Mouse (Mus musculus): Measurements from ENCODE around the gene Slc28a1. TPM values are rescaled to one million over a fixed set of nuclear protein-coding genes. Genes with fewer than 3 reads are reported as not detected.

Slc28a1 gene
- 0.12 TPM for polyA plus RNA-seq (2017; shearing (Covaris generic))

DNA sequence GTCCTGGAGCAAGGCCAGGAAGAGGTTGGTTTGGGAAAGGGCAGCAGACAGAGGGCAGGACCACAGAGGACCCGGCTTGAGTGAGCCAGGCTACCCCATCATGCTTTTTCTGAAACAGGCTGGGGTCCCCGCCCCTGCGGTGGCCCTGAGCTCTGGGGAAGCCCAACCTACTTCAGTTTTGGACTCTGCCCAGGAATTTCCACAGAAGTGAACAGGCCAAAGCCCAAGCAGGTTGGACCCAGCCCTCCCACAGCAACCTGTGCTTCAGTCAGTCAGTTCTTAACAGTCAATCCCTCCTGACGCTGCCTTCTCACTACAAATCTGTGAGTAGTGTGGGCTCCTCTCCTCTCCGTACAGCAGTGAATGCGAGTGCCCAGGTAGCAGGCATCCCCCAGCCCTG, at the start of gene Slc28a1:
Slc28a1 (plus strand) TSS at position 245 of the 400 bp plus-strand sequence.

DNA sequence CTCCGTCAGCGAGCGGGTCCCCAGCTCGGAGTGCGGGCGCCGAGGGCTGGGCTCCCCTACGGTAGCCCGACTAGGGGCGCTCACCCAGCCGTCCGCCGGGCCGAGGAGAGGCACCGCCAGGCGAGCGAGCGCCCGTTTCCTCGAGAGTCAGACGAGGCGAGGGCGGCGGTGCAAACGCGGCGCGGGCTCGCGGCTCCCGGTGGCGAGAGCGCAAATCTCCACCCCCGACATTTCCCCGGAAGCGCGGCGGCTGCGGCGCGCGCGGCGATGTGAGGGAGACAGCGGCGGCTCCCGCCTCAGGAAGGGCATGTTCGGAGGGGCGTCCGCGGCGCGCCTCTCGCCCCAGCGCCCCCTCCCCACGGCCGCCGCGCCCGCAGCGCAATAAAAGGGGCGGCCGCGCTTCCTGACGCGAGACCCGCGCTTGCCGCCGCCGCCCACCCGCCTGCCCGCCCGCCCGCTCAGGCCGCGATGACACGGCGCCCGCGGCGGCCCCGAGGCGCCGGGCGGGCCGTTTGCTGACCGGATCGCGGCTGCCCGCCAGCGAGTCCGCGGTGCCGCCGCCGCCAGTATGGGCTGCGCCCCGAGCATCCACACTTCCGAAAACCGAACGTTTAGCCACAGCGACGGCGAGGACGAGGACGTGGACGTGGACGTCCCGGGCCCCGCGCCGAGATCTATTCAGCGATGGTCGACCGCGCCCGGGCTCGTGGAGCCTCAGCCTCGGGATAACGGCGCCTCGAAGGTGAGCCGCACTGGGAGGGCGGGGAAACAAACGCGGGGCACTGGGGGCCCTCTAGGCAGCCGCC, 99.0 kb downstream of the Slc28a1 start, which contains the start of gene Pde8a:
Pde8a (plus strand) TSS at position 250 of the 806 bp plus-strand sequence.

Other genes starting within 250 kb of the Slc28a1 start
- gene Wdr73, start 213.5 kb upstream of the Slc28a1 start, polyA plus RNA-seq (2017; shearing (Covaris generic)) = 15.9 TPM
- gene Nmb, start 209.7 kb upstream of the Slc28a1 start, polyA plus RNA-seq (2017; shearing (Covaris generic)) = 14.0 TPM
- gene Sec11a, start 167.0 kb upstream of the Slc28a1 start, polyA plus RNA-seq (2017; shearing (Covaris generic)) = 412 TPM
- gene Zfp592, start 121.1 kb upstream of the Slc28a1 start, polyA plus RNA-seq (2017; shearing (Covaris generic)) = 163 TPM
- 0.05 TPM for gene Alpk3, start 57.2 kb upstream of the Slc28a1 start, polyA plus RNA-seq (2017; shearing (Covaris generic))
- 4.7 TPM for gene Pde8a, start 98.8 kb downstream of the Slc28a1 start, polyA plus RNA-seq (2017; shearing (Covaris generic))
- gene Rps17, start 230.5 kb downstream of the Slc28a1 start, polyA plus RNA-seq (2017; shearing (Covaris generic)) = 931 TPM

Data from naive thymus-derived CD4-positive, alpha-beta T cell, adult 5 months (primary cell).